Mouse (Mus musculus) lung, postnatal 0 days (tissue): ENCODE results near the gene Krt34.

Experiments used
- CTCF ChIP-seq: IDR thresholded peaks from 2 replicates; pipeline ENCODE4 v1.5.1; 2016; ENCODE audit warnings: antibody characterized with exemption, mild to moderate bottlenecking
- EP300 ChIP-seq: IDR thresholded peaks from 2 replicates; pipeline ENCODE4 v1.6.1; 2016; ENCODE audit warnings: antibody characterized with exemption, mild to moderate bottlenecking, control low read depth

GRCm38 (mm10) chr11:100005905-100006304 is 35.4 kb downstream of the Krt34 start:
- TF ChIP-seq CTCF = no peak
- TF ChIP-seq EP300 = no peak
